Mouse (Mus musculus) intestine, embryonic 16.5 days (tissue): ENCODE measurements around the gene Psd4. TPM values are rescaled to one million over a fixed set of nuclear protein-coding genes. Genes with fewer than 3 reads are reported as not detected.

Experiments
- polyA plus RNA-seq: library from polyadenylated mRNA; unstranded; fragments of >200 nt; fragmentation: Nextera tagmentation; extraction: Ambion mirVana; gene quantifications from 2 replicates; pipeline ENCODE4 v1.2.1, GENCODE M21; 2015

Psd4 gene
- polyA plus RNA-seq, 1 experiment from 2014 or later, result 7.2 TPM

Other genes starting within 250 kb of the Psd4 start
- gene Il1f8, start 214.4 kb upstream of the Psd4 start, polyA plus RNA-seq, result not detected in 2 replicates
- gene Il1f9, start 181.1 kb upstream of the Psd4 start, polyA plus RNA-seq, result not detected in 2 replicates
- not detected in 2 replicates for gene Il1f6, start 152.2 kb upstream of the Psd4 start, polyA plus RNA-seq
- not detected in 2 replicates for gene Il1f5, start 90.6 kb upstream of the Psd4 start, polyA plus RNA-seq
- gene Il1f10, start 76.4 kb upstream of the Psd4 start, polyA plus RNA-seq, result not detected in 2 replicates
- gene Il1rn, start 30.7 kb upstream of the Psd4 start, polyA plus RNA-seq, result 0.80 and 1.2 TPM in 2 replicates
- gene Pax8, start 108.0 kb downstream of the Psd4 start, polyA plus RNA-seq, result 0.92 and 0.99 TPM in 2 replicates